Mouse (Mus musculus) gastrocnemius, postnatal 14 days (tissue): ENCODE results near the gene Lrch1. TPM values are rescaled to one million over a fixed set of nuclear protein-coding genes. Genes with fewer than 3 reads are reported as not detected.

Experiments used
- DNase-seq: peaks from one replicate; pipeline ENCODE4 v3.0.0; 2021; ENCODE audit warnings: mixed read lengths
- intact Hi-C: fragments of 180-260 bp; cut with DNase I; formaldehyde crosslinking; loops from one replicate; pipeline ENCODE4 v1.15.1; 2025; ENCODE audit warnings: low total_unique reads
- total RNA-seq, 2 experiments: library from RNA; stranded (reverse); gene quantifications; 2 replicates each; pipeline ENCODE4 v1.2.3; 2021

Lrch1 gene
- total RNA-seq, 2 experiments from 2014 or later: 5.5 to 6.6 TPM

GRCm38 (mm10) chr14:74948426-74949240, 957 bp upstream of the Lrch1 start:
- intact Hi-C loops: loop anchor here (10.0 kb wide), 1 partner anchor 154 kb away; no protein-coding TSS in a partner anchor
- DNase-seq: peak; percentile 58

- no peak for DNase-seq
- intact Hi-C loops: loop anchor here (10.0 kb wide), 1 partner anchor 153 kb away; no protein-coding TSS in a partner anchor
Observed at GRCm38 (mm10) chr14:74948014-74948396, 329 bp upstream of the Lrch1 start.

GRCm38 (mm10) chr14:74946751-74947375, 813 bp downstream of the Lrch1 start:
- intact Hi-C loops: loop anchor here (10.0 kb wide), 1 partner anchor 152 kb away; no protein-coding TSS in a partner anchor
- DNase-seq: peak; percentile 84

- intact Hi-C loops: loop anchor here (10.0 kb wide), 1 partner anchor 152 kb away; no protein-coding TSS in a partner anchor
- peak; percentile 6 for DNase-seq
Observed at GRCm38 (mm10) chr14:74946321-74946750, 1.3 kb downstream of the Lrch1 start.

GRCm38 (mm10) chr14:74945266-74946215, 2.1 kb downstream of the Lrch1 start:
- intact Hi-C loops: loop anchor here (10.0 kb wide), 1 partner anchor 151 kb away; no protein-coding TSS in a partner anchor

GRCm38 (mm10) chr14:74944128-74944755, 3.4 kb downstream of the Lrch1 start:
- intact Hi-C loops: loop anchor here (10.0 kb wide), 1 partner anchor 149 kb away; no protein-coding TSS in a partner anchor
- DNase-seq: no peak

More at GRCm38 (mm10) chr14:74945266-74946215, 2.1 kb downstream of the Lrch1 start:
- DNase-seq: no peak

- intact Hi-C loops: loop anchor here (10.0 kb wide), 1 partner anchor 149 kb away; no protein-coding TSS in a partner anchor
- DNase-seq: no peak
Observed at GRCm38 (mm10) chr14:74943581-74944117, 4.0 kb downstream of the Lrch1 start.

- intact Hi-C loops: loop anchor here (10.0 kb wide), 1 partner anchor 148 kb away; no protein-coding TSS in a partner anchor
- DNase-seq: no peak
Observed at GRCm38 (mm10) chr14:74943024-74943423, 4.7 kb downstream of the Lrch1 start.

- DNase-seq: no peak
- intact Hi-C loops: loop anchor here (10.0 kb wide), 1 partner anchor 147 kb away; no protein-coding TSS in a partner anchor
Observed at GRCm38 (mm10) chr14:74941591-74941990, 6.1 kb downstream of the Lrch1 start.

- no peak for DNase-seq
- intact Hi-C loops: loop anchor here (10.0 kb wide), 1 partner anchor 146 kb away; no protein-coding TSS in a partner anchor
Observed at GRCm38 (mm10) chr14:74940741-74941140, 6.9 kb downstream of the Lrch1 start.

GRCm38 (mm10) chr14:74939355-74939754, 8.3 kb downstream of the Lrch1 start:
- DNase-seq: no peak
- intact Hi-C loops: no loop called here

GRCm38 (mm10) chr14:74938896-74939295, 8.8 kb downstream of the Lrch1 start:
- intact Hi-C loops: no loop called here
- DNase-seq: no peak

- intact Hi-C loops: no loop called here
- DNase-seq: no peak
Observed at GRCm38 (mm10) chr14:74936557-74937261, 11.0 kb downstream of the Lrch1 start.

- no peak for DNase-seq
- intact Hi-C loops: no loop called here
Observed at GRCm38 (mm10) chr14:74935111-74935510, 12.6 kb downstream of the Lrch1 start.

- intact Hi-C loops: no loop called here
- no peak for DNase-seq
Observed at GRCm38 (mm10) chr14:74933960-74934710, 13.5 kb downstream of the Lrch1 start.

GRCm38 (mm10) chr14:74929739-74930138, 17.9 kb downstream of the Lrch1 start:
- DNase-seq: no peak
- intact Hi-C loops: no loop called here

GRCm38 (mm10) chr14:74928809-74929432, 18.8 kb downstream of the Lrch1 start:
- intact Hi-C loops: no loop called here
- DNase-seq: no peak
